ENCODE assay signal across 8 mouse cellular contexts in genomic region chr9:72274677-72275076, GRCm38 (mm10). TPM values are rescaled to one million over a fixed set of nuclear protein-coding genes. Genes with fewer than 3 reads are reported as not detected.
A peak's percentile ranks its signal among the peaks of the same experiment; 100 is the strongest.
DNase-seq lines count a peak whose midpoint lies in the region; ATAC-seq lines count a peak whose summit lies in the region.

TSS of gene Zfp280d (plus strand) at chr9:72274860.

- under 1% methylated on average over 33 of the region's 57 CpGs for WGBS in intestine, embryonic 14.5 days

- H3K9me3 ChIP-seq in intestine, embryonic 14.5 days (ENCODE audit: control insufficient read depth, low read length): peaks cover 4% of the 10 kb centered on the region; the same call in 1 of the 2 replicates

- peak within 1 kb of the TSS; percentile 95 for H3K9ac ChIP-seq in intestine, embryonic 14.5 days (ENCODE audit: low read length)

- no peaks in the 10 kb centered on the region for H3K27me3 ChIP-seq in intestine, embryonic 14.5 days (replicated peaks; ENCODE audit: control insufficient read depth, insufficient read depth, low read length)

- peak; percentile 94 to 97 for DNase-seq in adrenal gland, adult (ENCODE audit: inconsistent age in 2 of 2, low spot score in 1 of 2)
- DNase-seq in embryo, embryonic 10.5 days (ENCODE audit: low spot score): peak; percentile 93
- peak; percentile 94 for DNase-seq in gastrocnemius, postnatal 25 days
- DNase-seq in intestine, embryonic 14.5 days (ENCODE audit: low spot score): peak; percentile 93
- DNase-seq in left cerebral cortex, postnatal 14 days (ENCODE audit: low spot score in 2 of 2): peak; percentile 90
- DNase-seq in mesoderm, embryonic 11.5 days (ENCODE audit: low read depth, low spot score): peak; percentile 92
- DNase-seq in right cerebral cortex, postnatal 36 days (ENCODE audit: low spot score in 2 of 2): peak; percentile 87
- peak; percentile 94 for DNase-seq in yolk sac, embryonic 10.5 days (ENCODE audit: low spot score)

- intact Hi-C loops in left cerebral cortex, postnatal 14 days (cut with DNase I): no loop called here

- H3K36me3 ChIP-seq in intestine, embryonic 14.5 days (ENCODE audit: control insufficient read depth, insufficient read depth, low read length): no peaks in the 10 kb centered on the region

- H3K4me3 ChIP-seq in intestine, embryonic 14.5 days (ENCODE audit: low read depth, low read length): peak within 1 kb of the TSS; percentile 63

- H3K27ac ChIP-seq in intestine, embryonic 14.5 days (ENCODE audit: low read depth): peak within 1 kb of the TSS; percentile 97

- peak within 1 kb of the TSS; percentile 75 for H3K4me2 ChIP-seq in intestine, embryonic 14.5 days (ENCODE audit: low read length)

- ATAC-seq in intestine, embryonic 14.5 days (replicated peaks; ENCODE audit: low FRiP score, low TSS enrichment, low read depth): peak; percentile 99

- no peaks in the 10 kb centered on the region; the same call in 1 of the 2 replicates for H3K4me1 ChIP-seq in intestine, embryonic 14.5 days (replicated peaks; ENCODE audit: control insufficient read depth, insufficient read depth, low read length)

RNA-seq across cellular contexts. Expression of gene Zfp280d, which starts in this region (rescaled TPM):
- 10 to 100 TPM; 14.3 to 16.6 TPM for total RNA-seq in gastrocnemius, postnatal 25 days (2021)
- polyA plus RNA-seq in intestine, embryonic 14.5 days (2014; fragmentation: Nextera tagmentation; extraction: Ambion mirVana): 34.6 and 39.5 TPM in 2 replicates
- 10 to 100 TPM; 47.1 to 50.0 TPM for total RNA-seq in left cerebral cortex, postnatal 14 days (2021)

Comparison
In these comparisons a context has a peak if more than half of its experiments do, and no peak if none do; other contexts are left out.
1. Peak in every context shown above with its lines: DNase-seq, ATAC-seq, H3K4me3 ChIP-seq and H3K27ac ChIP-seq.